Mouse (Mus musculus) intestine, embryonic 14.5 days (tissue): ENCODE results near the gene Pdss2. TPM values are rescaled to one million over a fixed set of nuclear protein-coding genes. Genes with fewer than 3 reads are reported as not detected.
A peak's percentile ranks its signal among the peaks of the same experiment; 100 is the strongest.

Source experiments
- ATAC-seq: fragments of 200-750 bp; cut with Nextera tagmentation; replicated peaks from 2 replicates; pipeline ENCODE4 v1.8.0; 2017; ENCODE audit warnings: low read depth, moderate number of reproducible peaks, moderate TSS enrichment, moderate library complexity; ENCODE audit not compliant: low FRiP score, low TSS enrichment
- DNase-seq: peaks from one replicate; pipeline ENCODE4 v3.0.0-alpha.2; 2018; ENCODE audit warnings: low spot score
- H3K27ac ChIP-seq: fragments of 300-500 bp; sonication (generic); 2 replicates; pipeline ENCODE4 v1.5.1; 2014; ENCODE audit warnings: low read depth, mild to moderate bottlenecking, control low read depth
- H3K27me3 ChIP-seq: fragments of 300-500 bp; sonication (generic); replicated peaks from 2 replicates; pipeline ENCODE4 v1.6.1; 2014; ENCODE audit warnings: low read length, control low read depth; ENCODE audit not compliant: control insufficient read depth, insufficient read depth
- H3K36me3 ChIP-seq: fragments of 300-500 bp; sonication (generic); 2 replicates; pipeline ENCODE4 v1.6.1; 2014; ENCODE audit warnings: low read length, control low read depth; ENCODE audit not compliant: control insufficient read depth, insufficient read depth
- H3K4me1 ChIP-seq: fragments of 300-500 bp; sonication (generic); replicated peaks from 2 replicates; pipeline ENCODE4 v1.6.1; 2014; ENCODE audit warnings: low read length, control low read depth, mixed read lengths; ENCODE audit not compliant: control insufficient read depth, insufficient read depth
- H3K4me2 ChIP-seq: fragments of 300-500 bp; sonication (generic); 2 replicates; pipeline ENCODE4 v1.6.1; 2014; ENCODE audit warnings: low read length
- H3K4me3 ChIP-seq: fragments of 300-500 bp; sonication (generic); 2 replicates; pipeline ENCODE4 v1.5.1; 2014; ENCODE audit warnings: low read depth, low read length, control low read depth, mixed read lengths
- H3K9ac ChIP-seq: fragments of 300-500 bp; sonication (generic); 2 replicates; pipeline ENCODE4 v1.6.1; 2014; ENCODE audit warnings: mild to moderate bottlenecking, low read length
- H3K9me3 ChIP-seq: fragments of 300-500 bp; sonication (generic); 2 replicates; pipeline ENCODE4 v1.6.1; 2016; ENCODE audit warnings: low read length, control low read depth; ENCODE audit not compliant: control insufficient read depth
- WGBS: fragments of 180-500 bp; shearing (Covaris S2); extraction: QIAGEN DNeasy Blood & Tissue Kit; methylation state at CpG from one replicate; pipeline ENCODE4 v1.1.7; 2014; 5-methylcytosine and 5-hydroxymethylcytosine counted together
- polyA plus RNA-seq: library from polyadenylated mRNA; unstranded; fragments of >200 nt; fragmentation: Nextera tagmentation; extraction: Ambion mirVana; gene quantifications from 2 replicates; pipeline ENCODE4 v1.2.1, GENCODE M21; 2014

Pdss2 gene
- polyA plus RNA-seq, 1 experiment from 2014 or later: 12.2 TPM

- H3K9ac ChIP-seq: no peak overlapping the region
These were observed 157.7 kb downstream of the Pdss2 start for GRCm38 (mm10) chr10:43378732-43379644.

GRCm38 (mm10) chr10:43382660-43383059 lies 161.4 kb downstream of the Pdss2 start:
- Histone ChIP-seq H3K4me2 (no peak overlapping the region), H3K4me3 (no peak overlapping the region), H3K36me3 (no peaks in the 10 kb centered on the region), H3K4me1 (peaks cover 6% of the 10 kb centered on the region), H3K27ac (no peak overlapping the region), H3K9ac (no peak overlapping the region), H3K9me3 (no peaks in the 10 kb centered on the region), H3K27me3 (no peaks in the 10 kb centered on the region)
- DNase-seq (no peak), ATAC-seq (no peak)
- 92% methylated on average over 3 of the region's 3 CpGs for WGBS

More at GRCm38 (mm10) chr10:43378732-43379644, 157.7 kb downstream of the Pdss2 start:
- peak overlapping the region; percentile 9; the same call in 1 of the 2 replicates for H3K27ac ChIP-seq
- DNase-seq: peak; percentile 53
- H3K36me3 ChIP-seq: no peaks in the 10 kb centered on the region
- H3K4me2 ChIP-seq: no peak overlapping the region
- WGBS: 40% methylated on average over 15 of the region's 15 CpGs
- H3K27me3 ChIP-seq: no peaks in the 10 kb centered on the region
- no peaks in the 10 kb centered on the region for H3K9me3 ChIP-seq
- H3K4me3 ChIP-seq: no peak overlapping the region
- no peak for ATAC-seq
- peaks cover 6% of the 10 kb centered on the region for H3K4me1 ChIP-seq

GRCm38 (mm10) chr10:43384623-43385022 lies 163.3 kb downstream of the Pdss2 start:
- Histone ChIP-seq H3K4me3 (no peak overlapping the region), H3K9ac (no peak overlapping the region), H3K4me1 (no peaks in the 10 kb centered on the region; the same call in 1 of the 2 replicates), H3K27ac (no peak overlapping the region), H3K27me3 (no peaks in the 10 kb centered on the region), H3K4me2 (no peak overlapping the region), H3K36me3 (no peaks in the 10 kb centered on the region), H3K9me3 (no peaks in the 10 kb centered on the region)
- ATAC-seq: no peak
- WGBS: 51% methylated on average over 5 of the region's 5 CpGs
- no peak for DNase-seq

- Histone ChIP-seq H3K4me3 (no peak overlapping the region), H3K27ac (no peak overlapping the region), H3K4me2 (no peak overlapping the region), H3K4me1 (no peaks in the 10 kb centered on the region), H3K36me3 (peaks cover 4% of the 10 kb centered on the region; the same call in 1 of the 2 replicates), H3K27me3 (no peaks in the 10 kb centered on the region), H3K9ac (no peak overlapping the region), H3K9me3 (no peaks in the 10 kb centered on the region)
- DNase-seq: no peak
- no peak for ATAC-seq
- 92% methylated on average over 2 of the region's 2 CpGs for WGBS
These were observed 171.6 kb downstream of the Pdss2 start for GRCm38 (mm10) chr10:43392921-43393320.

GRCm38 (mm10) chr10:43393818-43394217 lies 172.5 kb downstream of the Pdss2 start:
- ATAC-seq (no peak), DNase-seq (no peak)
- Histone ChIP-seq H3K9ac (no peak overlapping the region), H3K27ac (no peak overlapping the region), H3K9me3 (no peaks in the 10 kb centered on the region), H3K4me1 (no peaks in the 10 kb centered on the region), H3K4me3 (no peak overlapping the region), H3K36me3 (peaks cover 4% of the 10 kb centered on the region; the same call in 1 of the 2 replicates), H3K4me2 (no peak overlapping the region), H3K27me3 (no peaks in the 10 kb centered on the region)
- 88% methylated on average over 6 of the region's 6 CpGs for WGBS

- DNase-seq: no peak
- no peaks in the 10 kb centered on the region for H3K9me3 ChIP-seq
- WGBS: 84% methylated on average over 4 of the region's 4 CpGs
- no peak for ATAC-seq
- no peak overlapping the region for H3K4me2 ChIP-seq
- H3K36me3 ChIP-seq: peaks cover 4% of the 10 kb centered on the region; the same call in 1 of the 2 replicates
- H3K27me3 ChIP-seq: no peaks in the 10 kb centered on the region
- no peak overlapping the region for H3K9ac ChIP-seq
- no peak overlapping the region for H3K4me3 ChIP-seq
- H3K4me1 ChIP-seq: no peaks in the 10 kb centered on the region
- H3K27ac ChIP-seq: no peak overlapping the region
These were observed 174.5 kb downstream of the Pdss2 start for GRCm38 (mm10) chr10:43395824-43396223.

- no peaks in the 10 kb centered on the region for H3K4me1 ChIP-seq
- 72% methylated on average over 7 of the region's 7 CpGs for WGBS
- peaks cover 4% of the 10 kb centered on the region; the same call in 1 of the 2 replicates for H3K36me3 ChIP-seq
- no peak overlapping the region for H3K4me3 ChIP-seq
- H3K27me3 ChIP-seq: no peaks in the 10 kb centered on the region
- no peak for ATAC-seq
- H3K4me2 ChIP-seq: no peak overlapping the region
- H3K9ac ChIP-seq: no peak overlapping the region
- H3K9me3 ChIP-seq: no peaks in the 10 kb centered on the region
- H3K27ac ChIP-seq: no peak overlapping the region
- no peak for DNase-seq
These were observed 178.5 kb downstream of the Pdss2 start for GRCm38 (mm10) chr10:43399596-43400316.

- Histone ChIP-seq H3K4me1 (0 out of 2 replicates have a peak, but pooled peaks cover 3% of the 10 kb centered on the region), H3K9ac (no peak overlapping the region), H3K27me3 (no peaks in the 10 kb centered on the region), H3K27ac (no peak overlapping the region), H3K9me3 (no peaks in the 10 kb centered on the region), H3K4me3 (no peak overlapping the region), H3K4me2 (no peak overlapping the region), H3K36me3 (no peaks in the 10 kb centered on the region)
- DNase-seq (no peak), ATAC-seq (no peak)
- WGBS: 75% methylated on average over 1 of the region's 1 CpGs
These were observed 184.8 kb downstream of the Pdss2 start for GRCm38 (mm10) chr10:43406107-43406506.
